Mouse (Mus musculus) erythroblast, embryonic 14.5 days (primary cell): ENCODE results near the gene Tmem265.

Source experiments
- GATA1 ChIP-seq: IDR thresholded peaks from 2 replicates; pipeline ENCODE4 v1.6.1; 2012; ENCODE audit warnings: low read length, inconsistent platforms, mixed read lengths
- TAL1 ChIP-seq: IDR thresholded peaks from 3 replicates; pipeline ENCODE4 v1.6.1; 2012; ENCODE audit warnings: low read length, inconsistent platforms, mixed read lengths

- TF ChIP-seq TAL1, result no peak
- no peak for TF ChIP-seq GATA1
Measured at GRCm38 (mm10) chr7:127614091-127614490, 52.9 kb downstream of the Tmem265 start.
